8 mouse cellular contexts compared by ENCODE assay signal in the genomic region with DNA sequence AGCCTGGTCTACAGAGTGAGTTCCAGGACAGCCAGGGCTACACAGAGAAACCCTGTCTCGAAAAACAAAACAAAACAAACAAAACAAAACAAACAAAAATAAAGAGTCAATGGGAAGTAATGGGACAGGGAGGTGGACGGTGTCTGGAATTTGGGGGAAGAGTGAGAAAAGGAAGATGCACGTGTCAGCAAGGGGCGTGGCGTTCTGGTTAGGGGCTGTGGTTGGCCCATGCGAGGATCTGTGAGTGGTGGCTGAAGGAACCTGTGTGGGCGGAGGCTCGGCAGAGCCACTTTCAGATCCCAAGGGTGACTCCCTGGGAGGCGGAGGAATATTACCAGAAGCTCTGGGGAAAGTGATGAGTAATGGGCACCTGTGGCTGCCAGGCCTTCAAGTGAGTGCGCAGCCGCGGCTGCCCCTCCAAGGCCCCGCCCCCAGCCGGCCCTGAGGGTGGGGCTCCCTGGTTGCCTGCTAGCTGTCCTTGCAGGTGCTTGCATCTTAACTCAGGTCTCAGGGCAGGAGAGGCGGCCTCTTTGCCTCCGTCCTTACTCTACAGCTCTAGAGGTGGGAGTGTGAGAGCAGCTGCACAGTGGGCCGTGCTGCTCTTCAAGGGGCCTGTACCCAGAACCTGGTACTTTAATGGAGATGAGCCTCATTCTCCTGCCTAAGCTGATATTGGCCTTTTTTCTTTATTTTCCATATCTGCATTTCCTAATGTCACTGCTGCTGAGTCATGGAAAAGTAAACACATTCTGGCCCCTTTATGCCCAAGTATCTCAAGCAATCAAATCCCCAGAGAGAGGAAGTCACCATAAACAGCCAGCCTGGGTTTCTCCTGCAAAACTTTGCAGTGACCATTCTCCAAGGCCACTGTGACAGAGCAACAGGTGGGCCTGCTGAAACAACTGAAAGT. TPM values are rescaled to one million over a fixed set of nuclear protein-coding genes. Genes with fewer than 3 reads are reported as not detected.
A peak's percentile ranks its signal among the peaks of the same experiment; 100 is the strongest.
DNase-seq lines count a peak whose midpoint lies in the region; ATAC-seq and TF ChIP-seq lines count a peak whose summit lies in the region.

No protein-coding gene starts in this region.

- peak; percentile 40 for ATAC-seq in intestine, embryonic 15.5 days
- ATAC-seq in liver, postnatal 0 days = no peak
- ATAC-seq in hindbrain, embryonic 13.5 days (ENCODE audit: low FRiP score) = no peak

- peak overlapping the region; percentile 46 for H3K4me2 ChIP-seq in intestine, embryonic 15.5 days (replicated peaks)
- H3K4me2 ChIP-seq in liver, postnatal 0 days (ENCODE audit: low read depth, low read length) = peak overlapping the region; percentile 44; the same call in 1 of the 2 replicates
- H3K4me2 ChIP-seq in hindbrain, embryonic 13.5 days = no peak overlapping the region

- H3K27me3 ChIP-seq in intestine, embryonic 15.5 days (replicated peaks) = no peaks in the 10 kb centered on the region
- no peaks in the 10 kb centered on the region for H3K27me3 ChIP-seq in liver, postnatal 0 days (ENCODE audit: insufficient read depth, low read length)
- no peaks in the 10 kb centered on the region for H3K27me3 ChIP-seq in hindbrain, embryonic 13.5 days

- no peaks in the 10 kb centered on the region for H3K9me3 ChIP-seq in intestine, embryonic 15.5 days
- H3K9me3 ChIP-seq in liver, postnatal 0 days (ENCODE audit: low read length) = no peaks in the 10 kb centered on the region
- no peaks in the 10 kb centered on the region for H3K9me3 ChIP-seq in hindbrain, embryonic 13.5 days

- H3K4me3 ChIP-seq in bone marrow macrophage, adult 2 months (ENCODE audit: insufficient read depth, low read length) = no peak overlapping the region
- H3K4me3 ChIP-seq in intestine, embryonic 15.5 days (replicated peaks) = no peak overlapping the region
- H3K4me3 ChIP-seq in liver, postnatal 0 days (ENCODE audit: low read depth, low read length) = no peak overlapping the region
- H3K4me3 ChIP-seq in hindbrain, embryonic 13.5 days = no peak overlapping the region

- no peak for TF ChIP-seq CTCF in bone marrow macrophage, adult 2 months (IDR thresholded peaks at IDR 0.05; ENCODE audit: low read depth, low read length)
- no peak for TF ChIP-seq CTCF in liver, postnatal 0 days (IDR thresholded peaks at IDR 0.05; ENCODE audit: low read depth)

- DNase-seq in cerebellum, adult 9-11 months = peak; percentile 63
- DNase-seq in cerebellum, postnatal 10 days = no peak
- DNase-seq in B cell, adult 2 months = peak; percentile 33 to 43
- DNase-seq in liver, postnatal 0 days = peak; percentile 68
- peak; percentile 76 for DNase-seq in testis, postnatal 14 days (ENCODE audit: low spot score)

- no peak overlapping the region for H3K9ac ChIP-seq in intestine, embryonic 15.5 days
- no peak overlapping the region for H3K9ac ChIP-seq in liver, postnatal 0 days (replicated peaks)
- no peak overlapping the region for H3K9ac ChIP-seq in hindbrain, embryonic 13.5 days

- peaks cover 32% of the 10 kb centered on the region for H3K4me1 ChIP-seq in bone marrow macrophage, adult 2 months (ENCODE audit: control insufficient read depth, insufficient read depth, low read length)
- H3K4me1 ChIP-seq in intestine, embryonic 15.5 days (replicated peaks) = peaks cover 27% of the 10 kb centered on the region
- H3K4me1 ChIP-seq in liver, postnatal 0 days (ENCODE audit: insufficient read depth) = peaks cover 19% of the 10 kb centered on the region
- H3K4me1 ChIP-seq in hindbrain, embryonic 13.5 days (replicated peaks) = peaks cover 33% of the 10 kb centered on the region

- WGBS in intestine, embryonic 15.5 days = 16% methylated on average over 17 of the region's 17 CpGs
- WGBS in liver, postnatal 0 days (ENCODE audit: insufficient replicate concordance) = 34% methylated on average over 17 of the region's 17 CpGs
- WGBS in hindbrain, embryonic 13.5 days = 26% methylated on average over 17 of the region's 17 CpGs

- TF ChIP-seq EP300 in liver, postnatal 0 days (IDR thresholded peaks at IDR 0.05; ENCODE audit: low read depth) = no peak

- no peak for TF ChIP-seq POLR2A in bone marrow macrophage, adult 2 months (IDR thresholded peaks at IDR 0.05; ENCODE audit: borderline replicate concordance, low read depth, low read length)

- H3K36me3 ChIP-seq in intestine, embryonic 15.5 days = no peaks in the 10 kb centered on the region
- no peaks in the 10 kb centered on the region for H3K36me3 ChIP-seq in liver, postnatal 0 days (replicated peaks; ENCODE audit: insufficient read depth, low read length)
- peaks cover 8% of the 10 kb centered on the region for H3K36me3 ChIP-seq in hindbrain, embryonic 13.5 days

- peak overlapping the region; percentile 55 for H3K27ac ChIP-seq in bone marrow macrophage, adult 2 months (ENCODE audit: insufficient read depth, low read depth, low read length)
- peak overlapping the region; percentile 71 for H3K27ac ChIP-seq in intestine, embryonic 15.5 days
- H3K27ac ChIP-seq in liver, postnatal 0 days (ENCODE audit: low read depth) = no peak overlapping the region
- no peak overlapping the region for H3K27ac ChIP-seq in hindbrain, embryonic 13.5 days

RNA-seq across cellular contexts. Expression of a gene that starts 3.3 kb away (rescaled TPM):
- polyA plus RNA-seq in bone marrow macrophage, adult 2 months (2012; ENCODE audit: insufficient read depth, insufficient read length, missing spikeins) = 7.1 and 9.7 TPM in 2 replicates
- polyA plus RNA-seq in intestine, embryonic 15.5 days (2015; fragmentation: Nextera tagmentation; extraction: Ambion mirVana) = 11.9 and 15.2 TPM in 2 replicates
- 2.7 and 3.5 TPM in 2 replicates for polyA plus RNA-seq in liver, postnatal 0 days (2015; fragmentation: Nextera tagmentation; extraction: Ambion mirVana)
- 42.4 and 45.4 TPM in 2 replicates for polyA plus RNA-seq in hindbrain, embryonic 13.5 days (2015; fragmentation: Nextera tagmentation; extraction: Ambion mirVana)

RNA-seq across cellular contexts. Expression of a gene that starts 3.4 kb away (rescaled TPM):
- 90.8 and 96.9 TPM in 2 replicates for polyA plus RNA-seq in bone marrow macrophage, adult 2 months (2012; ENCODE audit: insufficient read depth, insufficient read length, missing spikeins)
- 48.3 and 49.6 TPM in 2 replicates for polyA plus RNA-seq in intestine, embryonic 15.5 days (2015; fragmentation: Nextera tagmentation; extraction: Ambion mirVana)
- polyA plus RNA-seq in liver, postnatal 0 days (2015; fragmentation: Nextera tagmentation; extraction: Ambion mirVana) = 18.9 and 19.6 TPM in 2 replicates
- polyA plus RNA-seq in hindbrain, embryonic 13.5 days (2015; fragmentation: Nextera tagmentation; extraction: Ambion mirVana) = 90.9 and 99.6 TPM in 2 replicates

RNA-seq across cellular contexts. Expression of a gene that starts 17.6 kb away (rescaled TPM):
- 45.2 and 53.7 TPM in 2 replicates for polyA plus RNA-seq in bone marrow macrophage, adult 2 months (2012; ENCODE audit: insufficient read depth, insufficient read length, missing spikeins)
- 78.8 and 90.9 TPM in 2 replicates for polyA plus RNA-seq in intestine, embryonic 15.5 days (2015; fragmentation: Nextera tagmentation; extraction: Ambion mirVana)
- polyA plus RNA-seq in liver, postnatal 0 days (2015; fragmentation: Nextera tagmentation; extraction: Ambion mirVana) = 82.9 and 95.5 TPM in 2 replicates
- 90.8 and 92.5 TPM in 2 replicates for polyA plus RNA-seq in hindbrain, embryonic 13.5 days (2015; fragmentation: Nextera tagmentation; extraction: Ambion mirVana)

RNA-seq across cellular contexts. Expression of a gene that starts 32.6 kb away (rescaled TPM):
- 26.9 and 28.3 TPM in 2 replicates for polyA plus RNA-seq in bone marrow macrophage, adult 2 months (2012; ENCODE audit: insufficient read depth, insufficient read length, missing spikeins)
- polyA plus RNA-seq in intestine, embryonic 15.5 days (2015; fragmentation: Nextera tagmentation; extraction: Ambion mirVana) = 22.4 and 25.4 TPM in 2 replicates
- 29.2 and 31.1 TPM in 2 replicates for polyA plus RNA-seq in liver, postnatal 0 days (2015; fragmentation: Nextera tagmentation; extraction: Ambion mirVana)
- polyA plus RNA-seq in hindbrain, embryonic 13.5 days (2015; fragmentation: Nextera tagmentation; extraction: Ambion mirVana) = 17.4 and 17.6 TPM in 2 replicates

RNA-seq across cellular contexts. Expression of a gene that starts 55.7 kb away (rescaled TPM):
- polyA plus RNA-seq in bone marrow macrophage, adult 2 months (2012; ENCODE audit: insufficient read depth, insufficient read length, missing spikeins) = 0.80 and 2.7 TPM in 2 replicates
- polyA plus RNA-seq in intestine, embryonic 15.5 days (2015; fragmentation: Nextera tagmentation; extraction: Ambion mirVana) = 2.8 and 4.3 TPM in 2 replicates
- polyA plus RNA-seq in liver, postnatal 0 days (2015; fragmentation: Nextera tagmentation; extraction: Ambion mirVana) = 1.4 and 1.7 TPM in 2 replicates
- polyA plus RNA-seq in hindbrain, embryonic 13.5 days (2015; fragmentation: Nextera tagmentation; extraction: Ambion mirVana) = 3.8 and 5.8 TPM in 2 replicates

Comparison
In these comparisons a context has a peak if more than half of its experiments do, and no peak if none do; other contexts are left out.
1. DNase-seq: peak in cerebellum, adult 9-11 months (single experiment), B cell, adult 2 months (2 of 2), liver, postnatal 0 days (single experiment) and testis, postnatal 14 days (single experiment); none in cerebellum, postnatal 10 days (0 of 2).
2. H3K27ac ChIP-seq: peak in bone marrow macrophage, adult 2 months (single experiment) and intestine, embryonic 15.5 days (single experiment); none in liver, postnatal 0 days (single experiment) and hindbrain, embryonic 13.5 days (single experiment).